Mouse (Mus musculus) stomach, embryonic 16.5 days (tissue): ENCODE measurements around the gene Cdc42ep2. TPM values are rescaled to one million over a fixed set of nuclear protein-coding genes. Genes with fewer than 3 reads are reported as not detected.
A peak's percentile ranks its signal among the peaks of the same experiment; 100 is the strongest.
"Not testable (repeated sequence)": the region's sequence is repeated elsewhere in the genome, so short reads cannot be mapped to it uniquely, and the experiment has no call there.

Source experiments
- ATAC-seq: fragments of 200-750 bp; cut with Nextera tagmentation; 2 replicates; pipeline ENCODE4 v1.8.0; 2017; ENCODE audit warnings: moderate number of reproducible peaks, moderate TSS enrichment; ENCODE audit not compliant: insufficient read depth, low FRiP score
- H3K27ac ChIP-seq: fragments of 300-500 bp; sonication (generic); 2 replicates; pipeline ENCODE4 v1.5.1; 2014; ENCODE audit warnings: low read length
- H3K27me3 ChIP-seq: fragments of 300-500 bp; sonication (generic); 2 replicates; pipeline ENCODE4 v1.6.1; 2014; ENCODE audit warnings: low read length, control low read depth, mixed read lengths; ENCODE audit not compliant: control insufficient read depth, insufficient read depth
- H3K36me3 ChIP-seq: fragments of 300-500 bp; sonication (generic); 2 replicates; pipeline ENCODE4 v1.6.1; 2014; ENCODE audit warnings: low read length; ENCODE audit not compliant: control insufficient read depth, insufficient read depth
- H3K4me1 ChIP-seq: fragments of 300-500 bp; sonication (generic); 2 replicates; pipeline ENCODE4 v1.6.1; 2014; ENCODE audit warnings: low read length, control low read depth, mixed read lengths; ENCODE audit not compliant: control insufficient read depth, insufficient read depth
- H3K4me2 ChIP-seq: fragments of 300-500 bp; sonication (generic); 2 replicates; pipeline ENCODE4 v1.6.1; 2014; ENCODE audit warnings: low read depth, low read length, mixed read lengths
- H3K4me3 ChIP-seq: fragments of 300-500 bp; sonication (generic); replicated peaks from 2 replicates; pipeline ENCODE4 v1.5.1; 2014; ENCODE audit warnings: mild to moderate bottlenecking, low read length
- H3K9ac ChIP-seq: fragments of 300-500 bp; sonication (generic); 2 replicates; pipeline ENCODE4 v1.6.1; 2014; ENCODE audit warnings: low read length
- H3K9me3 ChIP-seq: fragments of 300-500 bp; sonication (generic); replicated peaks from 2 replicates; pipeline ENCODE4 v1.6.1; 2016; ENCODE audit warnings: low read length, control low read depth; ENCODE audit not compliant: control insufficient read depth
- WGBS: fragments of 180-500 bp; shearing (Covaris S2); extraction: QIAGEN DNeasy Blood & Tissue Kit; methylation state at CpG from one replicate; pipeline ENCODE4 v1.1.7; 2014; 5-methylcytosine and 5-hydroxymethylcytosine counted together
- polyA plus RNA-seq: library from polyadenylated mRNA; unstranded; fragments of >200 nt; fragmentation: Nextera tagmentation; extraction: Ambion mirVana; gene quantifications from 2 replicates; pipeline ENCODE4 v1.2.1, GENCODE M21; 2015

Cdc42ep2 gene
- polyA plus RNA-seq, 1 experiment from 2014 or later: 13.9 TPM

DNA sequence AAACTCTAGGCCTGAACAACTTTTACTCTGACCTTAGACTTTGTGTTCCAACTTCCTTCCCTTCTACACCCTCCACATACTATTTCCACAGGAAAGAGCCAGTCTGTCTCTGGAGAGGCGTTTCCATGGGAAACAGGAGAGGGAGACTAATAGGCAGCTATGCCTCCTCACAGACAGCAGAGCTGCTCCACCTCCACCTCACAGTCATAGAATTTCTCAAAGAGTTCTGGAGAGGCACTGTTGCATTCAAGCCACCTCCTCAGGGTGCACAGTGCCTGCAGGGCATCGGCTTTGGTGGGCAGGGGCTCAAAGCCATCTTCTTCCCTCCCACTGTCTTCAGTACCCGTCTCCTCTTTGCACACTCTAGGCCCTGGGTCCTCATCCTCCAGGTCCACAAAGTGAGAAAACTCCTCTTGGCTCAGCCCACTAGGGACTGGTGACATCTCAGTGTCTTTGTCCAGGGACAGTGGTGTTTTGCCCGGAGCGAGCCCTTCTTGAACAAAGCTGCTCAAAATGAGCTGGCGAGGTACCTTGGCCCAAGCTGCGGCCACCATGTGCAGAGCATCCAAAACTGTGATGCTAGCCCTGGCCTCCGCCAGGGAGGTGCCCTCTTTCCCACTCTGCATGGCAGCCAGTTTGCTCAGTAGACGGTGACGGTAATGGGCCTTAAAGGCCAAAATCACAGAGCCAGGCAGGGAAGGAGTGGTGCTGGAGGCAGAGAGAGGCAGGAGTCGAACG, 32.9 kb downstream of the Cdc42ep2 start:
- H3K27ac ChIP-seq: no peak overlapping the region
- 92% methylated on average over 12 of the region's 12 CpGs for WGBS
- no peak overlapping the region for H3K4me3 ChIP-seq
- H3K9ac ChIP-seq: no peak overlapping the region
- peaks cover 7% of the 10 kb centered on the region for H3K36me3 ChIP-seq
- no peaks in the 10 kb centered on the region for H3K9me3 ChIP-seq
- H3K4me2 ChIP-seq: no peak overlapping the region
- peaks cover 7% of the 10 kb centered on the region; the same call in 1 of the 2 replicates for H3K4me1 ChIP-seq
- H3K27me3 ChIP-seq: no peaks in the 10 kb centered on the region
- no peak for ATAC-seq

DNA sequence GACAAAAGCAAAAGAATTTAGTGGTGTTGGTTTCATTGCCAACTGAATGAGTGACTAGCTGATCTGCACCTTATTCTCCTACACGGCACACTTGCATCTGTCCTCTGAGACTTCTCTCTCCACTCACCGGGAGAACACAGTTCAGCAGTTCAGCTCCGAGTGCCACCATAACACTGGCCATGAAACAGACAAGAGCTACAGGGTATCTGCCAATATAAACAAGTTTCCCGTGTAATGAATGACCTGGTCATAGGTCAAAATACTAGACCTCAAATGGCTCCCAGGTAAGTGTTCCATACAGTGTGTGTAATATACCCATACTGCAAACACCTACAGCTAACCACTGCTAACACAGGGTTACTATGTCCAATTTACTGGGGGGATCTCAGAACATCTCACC, 35.4 kb downstream of the Cdc42ep2 start:
- Histone ChIP-seq H3K36me3 (no peaks in the 10 kb centered on the region), H3K9ac (no peak overlapping the region), H3K4me1 (peaks cover 7% of the 10 kb centered on the region; the same call in 1 of the 2 replicates), H3K27me3 (no peaks in the 10 kb centered on the region), H3K4me2 (no peak overlapping the region), H3K27ac (no peak overlapping the region), H3K9me3 (no peaks in the 10 kb centered on the region), H3K4me3 (no peak overlapping the region)
- WGBS: 41% methylated on average over 4 of the region's 4 CpGs
- ATAC-seq: no peak

DNA sequence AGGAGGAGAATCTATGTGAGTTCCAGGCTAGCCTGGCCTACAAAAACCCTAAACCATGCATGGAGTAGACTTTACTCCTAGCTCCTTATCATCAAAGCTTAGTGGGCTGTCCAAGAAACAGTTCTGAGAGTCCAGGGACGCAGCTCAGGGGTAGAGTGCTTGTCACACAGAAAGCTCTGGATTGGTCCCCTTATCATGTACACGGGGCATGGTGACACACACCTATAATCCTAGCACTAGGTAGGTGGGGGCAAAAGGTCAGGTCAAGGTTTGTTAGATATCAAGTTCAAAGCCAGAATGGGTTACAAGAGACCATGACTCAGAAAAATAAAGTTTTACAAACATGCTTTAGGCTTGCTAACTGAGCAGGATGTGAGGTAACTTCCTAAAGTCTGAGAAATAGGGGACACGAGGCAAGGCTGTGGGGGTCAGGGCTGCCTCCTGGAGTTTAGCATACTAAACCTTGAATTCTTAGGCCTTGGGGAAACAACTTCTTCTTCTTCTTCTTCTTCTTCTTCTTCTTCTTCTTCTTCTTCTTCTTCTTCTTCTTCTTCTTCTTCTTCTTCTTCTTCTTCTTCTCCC, 37.3 kb downstream of the Cdc42ep2 start:
- H3K9ac ChIP-seq: no peak overlapping the region
- H3K4me2 ChIP-seq: no peak overlapping the region
- no peak overlapping the region for H3K4me3 ChIP-seq
- WGBS: 66% methylated on average over 3 of the region's 3 CpGs
- H3K9me3 ChIP-seq: no peaks in the 10 kb centered on the region
- H3K36me3 ChIP-seq: no peaks in the 10 kb centered on the region
- H3K27me3 ChIP-seq: no peaks in the 10 kb centered on the region
- ATAC-seq: no peak
- H3K4me1 ChIP-seq: no peaks in the 10 kb centered on the region
- H3K27ac ChIP-seq: no peak overlapping the region

DNA sequence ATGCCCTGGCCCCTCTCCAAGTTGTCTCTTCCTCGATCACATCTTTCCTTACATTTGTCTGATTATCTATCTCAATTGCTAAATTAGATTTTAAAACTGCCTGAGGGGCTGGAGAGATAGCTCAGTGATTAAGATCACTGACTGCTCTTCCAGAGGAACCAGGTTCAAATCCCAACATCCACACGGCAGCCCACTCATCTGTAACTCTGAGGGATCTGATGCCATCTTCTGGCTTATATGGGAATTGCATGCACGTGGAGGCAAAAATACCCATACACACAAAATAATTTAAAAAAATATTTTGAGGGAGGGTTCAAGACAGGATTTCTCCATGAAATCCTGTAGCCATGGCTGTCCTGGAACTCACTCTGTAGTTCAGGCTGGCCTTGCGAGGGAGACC, 38.8 kb downstream of the Cdc42ep2 start:
- Histone ChIP-seq H3K4me1 (no peaks in the 10 kb centered on the region), H3K9me3 (no peaks in the 10 kb centered on the region), H3K4me2 (no peak overlapping the region), H3K9ac (no peak overlapping the region), H3K4me3 (no peak overlapping the region), H3K27me3 (no peaks in the 10 kb centered on the region), H3K36me3 (no peaks in the 10 kb centered on the region), H3K27ac (no peak overlapping the region)
- no peak for ATAC-seq
- 55% methylated on average over 4 of the region's 4 CpGs for WGBS

DNA sequence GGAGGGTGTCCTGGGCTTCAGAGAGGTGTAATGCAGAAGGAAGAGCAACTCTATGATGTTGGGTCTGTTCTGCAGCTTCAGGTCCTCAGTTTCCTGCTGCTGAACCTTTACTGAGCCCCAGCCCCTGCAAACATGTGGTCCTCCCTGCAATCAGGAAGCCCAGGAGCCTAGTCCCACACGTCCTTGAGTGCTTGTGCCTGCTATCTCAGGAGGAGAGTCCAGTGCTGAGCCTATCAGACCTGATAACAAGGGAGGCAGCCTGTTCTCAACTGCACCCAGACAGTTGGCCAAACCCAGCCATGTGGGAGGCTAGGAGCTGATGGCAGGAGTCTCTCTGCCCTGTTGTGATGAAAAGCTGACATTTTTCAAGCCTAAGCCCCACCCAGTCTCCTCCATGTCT, 40.7 kb downstream of the Cdc42ep2 start:
- ATAC-seq: 0 out of 2 replicates have a peak, but pooled peaks have one; percentile 39
- WGBS: 43% methylated on average over 1 of the region's 1 CpGs
- Histone ChIP-seq H3K36me3 (no peaks in the 10 kb centered on the region), H3K4me3 (no peak overlapping the region), H3K27me3 (no peaks in the 10 kb centered on the region), H3K27ac (no peak overlapping the region), H3K4me2 (no peak overlapping the region), H3K9me3 (no peaks in the 10 kb centered on the region), H3K4me1 (no peaks in the 10 kb centered on the region), H3K9ac (no peak overlapping the region; the same call in 1 of the 2 replicates)

DNA sequence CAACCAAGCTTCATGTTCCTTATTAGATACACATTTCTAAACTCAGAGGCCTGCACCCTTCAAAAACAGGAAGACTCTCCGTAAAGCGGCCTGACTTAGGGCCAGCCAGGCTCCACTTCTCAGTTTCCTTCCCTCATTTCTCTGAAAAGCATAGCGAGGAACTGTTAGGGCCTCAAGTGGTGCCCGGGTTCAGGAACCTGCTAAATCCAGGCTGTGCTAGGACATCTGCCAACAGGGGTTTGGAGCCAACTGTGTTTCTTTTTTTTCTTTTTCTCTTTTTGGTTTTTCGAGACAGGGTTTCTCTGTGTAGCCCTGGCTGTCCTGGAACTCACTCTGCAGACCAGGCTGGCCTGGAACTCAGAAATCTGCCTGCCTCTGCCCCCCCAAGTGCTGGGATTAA, 42.5 kb downstream of the Cdc42ep2 start:
- H3K9ac ChIP-seq, H3K4me1 ChIP-seq, H3K4me3 ChIP-seq, H3K36me3 ChIP-seq, H3K27ac ChIP-seq, ATAC-seq, H3K9me3 ChIP-seq, H3K4me2 ChIP-seq, H3K27me3 ChIP-seq: not testable (repeated sequence)
- 75% methylated on average over 5 of the region's 5 CpGs for WGBS

DNA sequence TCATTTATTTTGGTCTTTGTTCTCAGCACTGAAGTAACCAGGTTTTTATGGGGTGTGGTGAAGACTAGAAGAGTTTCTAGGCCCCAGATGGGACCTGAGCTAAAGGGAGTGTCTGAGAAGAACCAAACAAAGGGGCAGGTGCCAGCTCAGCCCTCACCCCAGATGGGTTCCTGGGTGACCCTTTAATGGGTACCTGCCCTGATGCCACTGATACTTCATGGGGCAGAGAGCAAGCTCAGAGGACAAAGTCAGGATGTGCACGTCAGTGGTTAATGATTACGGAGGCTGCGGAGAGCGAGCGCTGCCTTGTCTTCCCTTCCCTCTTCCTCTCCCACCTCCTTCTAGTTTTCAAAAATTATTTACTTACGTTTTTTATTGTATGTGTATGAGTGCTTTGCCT, 43.5 kb downstream of the Cdc42ep2 start:
- 85% methylated on average over 6 of the region's 6 CpGs for WGBS
- ATAC-seq: no peak
- no peak overlapping the region for H3K27ac ChIP-seq

DNA sequence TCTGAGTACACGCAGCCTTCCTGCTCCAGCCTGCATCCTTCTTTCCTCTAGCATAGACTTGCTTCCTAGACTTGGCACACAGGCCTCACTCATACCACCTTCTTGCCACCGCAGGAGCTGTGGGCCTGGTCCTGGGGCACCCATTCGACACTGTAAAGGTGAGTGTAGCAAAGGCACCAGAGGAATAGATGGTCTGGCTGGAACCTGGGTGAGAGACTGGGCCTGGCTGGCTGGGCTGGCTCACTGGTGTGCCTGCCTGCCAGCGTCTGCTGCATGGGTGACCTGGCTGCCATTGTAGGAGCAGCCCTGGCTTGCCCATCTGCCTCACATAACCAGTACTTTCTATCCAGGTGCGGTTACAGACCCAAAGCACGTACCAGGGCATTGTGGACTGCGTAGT, 44.9 kb downstream of the Cdc42ep2 start:
- Histone ChIP-seq H3K27ac (no peak overlapping the region), H3K9me3 (no peaks in the 10 kb centered on the region), H3K4me1 (peaks cover 14% of the 10 kb centered on the region), H3K4me3 (no peak overlapping the region), H3K9ac (no peak overlapping the region), H3K36me3 (no peaks in the 10 kb centered on the region), H3K4me2 (no peak overlapping the region), H3K27me3 (no peaks in the 10 kb centered on the region)
- 92% methylated on average over 7 of the region's 7 CpGs for whole genome bisulfite sequencing
- no peak for ATAC-seq

More for the DNA sequence above, 43.5 kb downstream of the Cdc42ep2 start:
- Histone ChIP-seq H3K9ac (no peak overlapping the region), H3K4me2 (no peak overlapping the region), H3K4me3 (no peak overlapping the region), H3K4me1 (peaks cover 9% of the 10 kb centered on the region), H3K9me3 (no peaks in the 10 kb centered on the region), H3K36me3 (no peaks in the 10 kb centered on the region), H3K27me3 (no peaks in the 10 kb centered on the region)

DNA sequence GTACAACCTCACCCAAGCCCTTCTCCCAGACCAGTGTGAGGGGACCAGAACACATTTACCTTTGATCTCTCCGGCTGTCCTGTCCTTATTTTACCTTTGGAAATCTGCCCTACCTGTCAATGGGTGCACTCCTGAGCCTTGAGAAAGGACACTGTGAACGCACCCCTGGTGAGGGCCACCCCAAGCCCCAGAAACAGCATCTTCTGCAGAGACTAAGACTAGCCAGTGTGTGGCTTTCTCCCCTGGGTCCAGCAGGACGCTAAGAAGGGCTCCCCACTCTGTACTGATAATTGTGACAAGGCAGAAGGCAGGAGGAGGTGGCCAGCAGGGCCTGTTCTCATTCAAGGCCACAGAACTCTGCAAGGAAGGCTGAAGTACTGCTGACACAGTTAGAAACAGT, 45.7 kb downstream of the Cdc42ep2 start:
- H3K9ac ChIP-seq: peak overlapping the region; percentile 65; the same call in 1 of the 2 replicates
- no peak for ATAC-seq
- WGBS: 65% methylated on average over 3 of the region's 3 CpGs
- H3K27ac ChIP-seq: no peak overlapping the region
- H3K36me3 ChIP-seq: no peaks in the 10 kb centered on the region
- no peak overlapping the region for H3K4me3 ChIP-seq
- H3K4me1 ChIP-seq: peaks cover 18% of the 10 kb centered on the region
- no peaks in the 10 kb centered on the region for H3K9me3 ChIP-seq
- peak overlapping the region; percentile 1; the same call in 1 of the 2 replicates for H3K4me2 ChIP-seq
- no peaks in the 10 kb centered on the region for H3K27me3 ChIP-seq
